Mouse (Mus musculus) heart, embryonic 16.5 days (tissue): ENCODE results near the gene Rab43. TPM values are rescaled to one million over a fixed set of nuclear protein-coding genes. Genes with fewer than 3 reads are reported as not detected.

Experiments used
- ATAC-seq: fragments of 200-750 bp; cut with Nextera tagmentation; replicated peaks from 2 replicates; pipeline ENCODE4 v1.8.0; 2017; ENCODE audit warnings: moderate number of reproducible peaks; ENCODE audit not compliant: insufficient read depth, low FRiP score; ENCODE audit errors: extremely low read depth
- H3K27ac ChIP-seq: fragments of 300-500 bp; sonication (generic); 2 replicates; pipeline ENCODE4 v1.5.1; 2014; ENCODE audit warnings: mild to moderate bottlenecking, low read length, control low read depth, moderate library complexity
- H3K27me3 ChIP-seq: fragments of 300-500 bp; sonication (generic); 2 replicates; pipeline ENCODE4 v1.6.1; 2014; ENCODE audit warnings: low read length, mixed read lengths; ENCODE audit not compliant: control insufficient read depth, insufficient read depth
- H3K36me3 ChIP-seq: fragments of 300-500 bp; sonication (generic); 2 replicates; pipeline ENCODE4 v1.6.1; 2014; ENCODE audit not compliant: control insufficient read depth, insufficient read depth
- H3K4me1 ChIP-seq: fragments of 300-500 bp; sonication (generic); 2 replicates; pipeline ENCODE4 v1.6.1; 2014; ENCODE audit warnings: low read length, mixed read lengths; ENCODE audit not compliant: control insufficient read depth, insufficient read depth
- H3K4me2 ChIP-seq: fragments of 300-500 bp; sonication (generic); 2 replicates; pipeline ENCODE4 v1.6.1; 2014; ENCODE audit warnings: low read depth, mild to moderate bottlenecking, control low read depth, low read length
- H3K4me3 ChIP-seq: fragments of 300-500 bp; sonication (generic); 2 replicates; pipeline ENCODE4 v1.5.1; 2014; ENCODE audit warnings: mild to moderate bottlenecking, control low read depth, low read length
- H3K9ac ChIP-seq: fragments of 300-500 bp; sonication (generic); 2 replicates; pipeline ENCODE4 v1.6.1; 2014; ENCODE audit warnings: low read length, control low read depth
- H3K9me3 ChIP-seq: fragments of 300-500 bp; sonication (generic); replicated peaks from 2 replicates; pipeline ENCODE4 v1.6.1; 2016; ENCODE audit warnings: low read length; ENCODE audit not compliant: control insufficient read depth
- WGBS: fragments of 180-500 bp; shearing (Covaris S2); extraction: QIAGEN DNeasy Blood & Tissue Kit; methylation state at CpG from one replicate; pipeline ENCODE4 v1.1.7; 2014; 5-methylcytosine and 5-hydroxymethylcytosine counted together
- polyA plus RNA-seq: library from polyadenylated mRNA; unstranded; fragments of >200 nt; fragmentation: Nextera tagmentation; extraction: Ambion mirVana; gene quantifications from 2 replicates; pipeline ENCODE4 v1.2.1, GENCODE M21; 2015

The Rab43 gene
- polyA plus RNA-seq, 1 experiment from 2014 or later: 10.1 TPM

DNA sequence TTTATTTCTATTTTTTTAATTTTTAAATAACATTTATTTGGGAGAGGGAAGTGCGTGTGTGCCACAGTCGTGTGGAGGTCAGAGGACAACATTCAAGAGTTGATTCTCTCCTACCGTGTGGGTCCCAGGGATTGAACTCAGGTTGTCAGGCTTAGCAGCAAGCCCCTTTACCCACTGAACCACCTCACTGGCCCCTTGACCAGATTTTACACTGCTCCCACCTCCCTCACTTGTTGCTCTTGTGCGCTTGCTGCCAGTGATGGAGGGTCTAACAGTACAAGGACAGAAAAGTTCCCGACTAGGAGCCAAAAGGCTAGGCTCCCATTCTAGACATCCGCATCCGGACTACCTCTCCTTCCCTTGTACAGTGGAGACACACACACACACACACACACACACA lies 6.5 kb downstream of the Rab43 start:
- no peak overlapping the region for H3K27ac ChIP-seq
- no peak for ATAC-seq
- H3K4me1 ChIP-seq: peaks cover 13% of the 10 kb centered on the region
- WGBS: 82% methylated on average over 7 of the region's 7 CpGs
- H3K4me2 ChIP-seq: no peak overlapping the region
- H3K9ac ChIP-seq: no peak overlapping the region
- no peaks in the 10 kb centered on the region for H3K27me3 ChIP-seq
- no peaks in the 10 kb centered on the region for H3K9me3 ChIP-seq
- peaks cover 5% of the 10 kb centered on the region; the same call in 1 of the 2 replicates for H3K36me3 ChIP-seq
- H3K4me3 ChIP-seq: no peak overlapping the region

DNA sequence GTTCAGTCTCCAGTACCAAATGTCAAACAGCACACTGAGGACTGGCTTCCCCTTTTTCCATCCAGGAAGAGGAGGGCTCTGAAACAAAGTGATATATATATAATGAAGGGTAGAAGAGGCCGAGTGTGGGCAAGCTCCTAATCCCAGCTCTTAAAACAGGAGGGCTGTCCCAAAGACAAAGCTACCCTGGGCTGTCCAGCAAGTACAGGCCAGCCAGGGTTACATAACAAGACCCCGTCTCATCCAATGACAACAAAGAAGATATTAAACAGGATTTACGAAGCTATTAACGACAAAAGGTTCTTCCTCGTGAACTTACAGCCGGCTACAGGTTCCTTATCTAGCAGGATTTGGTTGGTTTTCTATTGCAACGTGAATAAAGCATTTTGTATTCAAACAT lies 7.1 kb downstream of the Rab43 start:
- no peak for ATAC-seq
- 75% methylated on average over 7 of the region's 7 CpGs for WGBS
- H3K4me2 ChIP-seq: no peak overlapping the region

DNA sequence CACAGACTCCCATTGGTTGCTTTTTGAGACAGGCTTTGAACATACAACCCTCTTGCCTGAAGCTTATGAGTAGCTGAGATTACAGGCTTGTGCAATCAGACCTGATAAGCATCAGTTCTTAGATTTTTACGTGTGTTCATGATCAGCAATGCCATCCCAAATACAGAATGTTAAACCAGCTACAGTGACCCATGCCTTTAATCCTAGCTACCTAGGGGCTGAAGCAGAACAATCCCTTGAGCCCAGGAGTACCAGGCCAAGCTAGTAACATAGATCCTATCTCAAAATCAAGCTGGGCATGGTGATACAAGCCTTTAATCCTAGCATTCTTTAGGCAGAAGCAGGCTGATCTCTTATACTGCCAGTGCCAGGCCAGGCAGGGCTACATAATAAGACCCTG lies 7.9 kb downstream of the Rab43 start:
- H3K27me3 ChIP-seq: no peaks in the 10 kb centered on the region
- no peaks in the 10 kb centered on the region for H3K9me3 ChIP-seq
- H3K27ac ChIP-seq: no peak overlapping the region
- H3K4me3 ChIP-seq: no peak overlapping the region
- no peaks in the 10 kb centered on the region for H3K4me1 ChIP-seq
- WGBS: 76% methylated on average over 1 of the region's 1 CpGs
- no peak for ATAC-seq
- H3K4me2 ChIP-seq: no peak overlapping the region
- H3K9ac ChIP-seq: no peak overlapping the region
- H3K36me3 ChIP-seq: peaks cover 5% of the 10 kb centered on the region; the same call in 1 of the 2 replicates

More for the DNA sequence above, 7.1 kb downstream of the Rab43 start:
- Histone ChIP-seq H3K36me3 (peaks cover 5% of the 10 kb centered on the region; the same call in 1 of the 2 replicates), H3K4me1 (peaks cover 7% of the 10 kb centered on the region), H3K27me3 (no peaks in the 10 kb centered on the region), H3K9ac (no peak overlapping the region), H3K9me3 (no peaks in the 10 kb centered on the region), H3K4me3 (no peak overlapping the region), H3K27ac (no peak overlapping the region)

DNA sequence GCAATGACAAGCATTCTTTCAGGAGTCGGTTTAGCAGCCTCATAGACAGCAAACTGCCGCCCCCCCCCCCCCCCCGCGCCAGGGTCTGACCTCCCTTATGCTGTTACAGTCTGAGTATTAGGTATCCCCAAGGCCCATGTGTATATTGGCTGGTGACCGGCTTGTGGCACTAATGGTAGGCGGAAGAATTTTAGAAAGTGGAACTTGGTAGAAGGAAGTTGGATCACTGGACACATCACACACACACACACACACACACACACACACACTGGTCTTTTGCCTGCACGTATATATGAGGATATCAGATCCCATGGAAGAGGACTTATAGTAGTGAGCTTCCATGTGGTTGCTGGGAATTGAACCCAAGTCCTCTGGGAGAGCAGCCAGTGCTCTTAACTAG lies 9.5 kb downstream of the Rab43 start:
- H3K36me3 ChIP-seq: no peaks in the 10 kb centered on the region
- no peak overlapping the region for H3K4me2 ChIP-seq
- H3K4me3 ChIP-seq: no peak overlapping the region
- H3K9me3 ChIP-seq: no peaks in the 10 kb centered on the region
- no peak overlapping the region for H3K9ac ChIP-seq
- H3K27me3 ChIP-seq: no peaks in the 10 kb centered on the region
- H3K27ac ChIP-seq: no peak overlapping the region
- 75% methylated on average over 5 of the region's 7 CpGs for WGBS
- no peaks in the 10 kb centered on the region for H3K4me1 ChIP-seq
- ATAC-seq: no peak

DNA sequence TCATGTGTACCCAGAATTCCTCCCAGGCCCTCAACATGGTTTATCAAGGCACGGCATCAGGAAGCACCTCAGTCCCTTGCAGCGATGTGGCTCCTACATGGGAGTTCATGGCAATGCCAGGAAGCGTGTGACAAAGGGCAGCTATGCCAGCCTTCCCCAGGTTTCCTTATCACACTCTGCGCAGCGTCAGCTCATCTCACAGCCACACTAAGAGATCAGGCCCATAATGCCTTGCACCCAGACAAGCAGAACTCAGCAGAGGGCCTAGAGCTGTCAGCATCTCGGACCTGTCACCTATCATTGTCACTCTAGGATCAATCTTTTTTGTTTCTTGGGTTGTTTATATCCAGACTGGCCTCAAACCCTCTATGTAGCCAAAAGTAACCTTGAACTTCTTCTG lies 12.4 kb downstream of the Rab43 start:
- no peak for ATAC-seq
- no peak overlapping the region for H3K27ac ChIP-seq
- H3K27me3 ChIP-seq: no peaks in the 10 kb centered on the region
- no peaks in the 10 kb centered on the region for H3K36me3 ChIP-seq
- no peaks in the 10 kb centered on the region for H3K4me1 ChIP-seq
- H3K4me2 ChIP-seq: no peak overlapping the region
- no peak overlapping the region for H3K4me3 ChIP-seq
- H3K9ac ChIP-seq: no peak overlapping the region
- 65% methylated on average over 6 of the region's 6 CpGs for WGBS
- H3K9me3 ChIP-seq: no peaks in the 10 kb centered on the region

DNA sequence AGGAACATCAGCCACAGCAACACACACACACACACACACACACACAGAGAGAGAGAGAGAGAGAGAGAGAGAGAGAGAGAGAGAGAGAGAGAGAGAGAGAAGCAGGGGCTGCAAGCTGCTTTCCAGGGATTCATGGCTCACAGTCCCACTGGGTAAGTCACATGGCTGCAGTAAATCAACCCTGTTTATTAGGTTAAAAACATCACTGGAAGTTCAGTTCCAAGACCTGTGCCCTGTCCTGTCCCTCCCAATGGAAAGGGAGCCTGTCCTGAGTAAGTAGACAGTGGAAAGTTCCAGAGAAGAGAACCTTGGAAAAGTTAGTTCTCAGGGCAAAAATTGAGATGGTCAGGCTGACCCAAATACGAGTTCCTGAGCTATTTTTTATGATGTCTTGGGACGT lies 14.6 kb downstream of the Rab43 start:
- no peaks in the 10 kb centered on the region for H3K4me1 ChIP-seq
- WGBS: 37% methylated on average over 2 of the region's 2 CpGs
- H3K27me3 ChIP-seq: no peaks in the 10 kb centered on the region
- no peak overlapping the region for H3K4me2 ChIP-seq
- H3K36me3 ChIP-seq: peaks cover 6% of the 10 kb centered on the region; the same call in 1 of the 2 replicates
- no peak overlapping the region for H3K27ac ChIP-seq
- H3K4me3 ChIP-seq: no peak overlapping the region
- no peak overlapping the region for H3K9ac ChIP-seq
- H3K9me3 ChIP-seq: no peaks in the 10 kb centered on the region
- ATAC-seq: no peak

DNA sequence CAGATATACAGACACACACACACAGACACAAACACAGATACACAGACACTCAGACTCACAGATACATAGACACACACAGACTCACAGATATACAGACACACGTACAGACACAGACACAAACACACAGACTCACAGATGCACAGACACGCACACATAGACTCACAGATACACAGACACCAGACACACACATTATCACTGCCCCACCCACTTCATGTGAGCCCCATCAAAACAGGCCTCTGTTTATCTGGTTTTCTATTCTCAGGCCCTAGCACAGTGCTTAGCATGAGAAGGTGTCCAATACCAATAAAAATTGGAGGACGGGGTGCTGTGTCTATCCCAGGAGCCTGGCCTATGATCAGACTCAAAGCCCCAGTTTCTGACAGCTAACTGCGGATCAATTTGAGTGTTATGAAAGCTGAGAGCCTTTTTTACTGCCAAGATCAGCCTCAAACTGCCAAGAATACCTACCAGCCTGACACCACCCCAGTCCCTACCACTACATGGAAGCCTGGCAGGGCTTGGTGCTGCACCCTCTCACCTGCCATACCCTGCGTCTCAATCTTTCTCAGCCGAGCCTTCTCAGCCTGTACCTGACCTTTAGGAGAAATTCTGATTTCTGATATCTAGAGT lies 15.6 kb downstream of the Rab43 start:
- H3K9me3 ChIP-seq: no peaks in the 10 kb centered on the region
- no peak overlapping the region for H3K27ac ChIP-seq
- no peak overlapping the region for H3K9ac ChIP-seq
- H3K4me1 ChIP-seq: no peaks in the 10 kb centered on the region
- peaks cover 8% of the 10 kb centered on the region; the same call in 1 of the 2 replicates for H3K36me3 ChIP-seq
- H3K27me3 ChIP-seq: no peaks in the 10 kb centered on the region
- H3K4me2 ChIP-seq: no peak overlapping the region
- ATAC-seq: no peak
- no peak overlapping the region for H3K4me3 ChIP-seq
- WGBS: 88% methylated on average over 6 of the region's 6 CpGs

DNA sequence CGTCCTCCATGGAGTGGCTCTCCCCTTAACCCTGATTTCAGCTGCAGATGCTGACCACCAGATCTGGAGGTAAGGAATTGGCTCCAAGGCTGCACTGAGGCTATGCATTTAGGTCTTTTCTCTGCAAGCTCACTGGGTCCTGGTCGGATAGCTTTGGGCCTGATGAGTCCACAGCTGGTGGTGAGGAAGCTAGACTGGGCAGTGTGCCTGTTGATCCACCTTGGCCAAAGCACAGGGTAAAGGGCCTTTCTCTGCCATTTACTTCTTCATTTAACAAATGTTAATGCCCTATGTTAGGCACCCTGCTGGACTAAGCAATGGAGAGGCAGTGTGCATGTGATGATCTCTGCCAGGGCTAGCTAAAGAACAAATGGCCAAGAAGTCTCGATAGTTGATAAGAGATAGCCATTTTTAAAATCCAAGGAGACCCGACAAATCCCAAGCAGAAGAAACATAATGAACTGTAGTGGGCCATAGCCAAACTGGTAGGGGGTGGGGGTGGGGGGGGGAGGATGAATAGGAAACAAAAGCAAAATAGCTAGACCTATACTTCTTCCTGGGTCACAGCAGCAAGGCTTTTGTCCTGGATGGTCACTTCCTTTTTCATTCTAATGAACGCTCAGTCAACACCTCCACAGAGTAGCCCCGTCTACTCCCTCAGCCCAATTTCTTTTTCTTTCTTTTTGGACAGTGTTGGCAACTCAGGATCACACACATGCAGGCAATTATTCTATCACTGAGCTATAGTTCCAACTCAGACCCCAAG lies 16.4 kb downstream of the Rab43 start:
- Histone ChIP-seq H3K4me2 (no peak overlapping the region), H3K27me3 (no peaks in the 10 kb centered on the region), H3K4me3 (no peak overlapping the region), H3K9me3 (no peaks in the 10 kb centered on the region), H3K27ac (no peak overlapping the region), H3K9ac (no peak overlapping the region), H3K36me3 (peaks cover 8% of the 10 kb centered on the region; the same call in 1 of the 2 replicates), H3K4me1 (0 out of 2 replicates have a peak, but pooled peaks cover 3% of the 10 kb centered on the region)
- no peak for ATAC-seq
- 70% methylated on average over 6 of the region's 6 CpGs for WGBS

DNA sequence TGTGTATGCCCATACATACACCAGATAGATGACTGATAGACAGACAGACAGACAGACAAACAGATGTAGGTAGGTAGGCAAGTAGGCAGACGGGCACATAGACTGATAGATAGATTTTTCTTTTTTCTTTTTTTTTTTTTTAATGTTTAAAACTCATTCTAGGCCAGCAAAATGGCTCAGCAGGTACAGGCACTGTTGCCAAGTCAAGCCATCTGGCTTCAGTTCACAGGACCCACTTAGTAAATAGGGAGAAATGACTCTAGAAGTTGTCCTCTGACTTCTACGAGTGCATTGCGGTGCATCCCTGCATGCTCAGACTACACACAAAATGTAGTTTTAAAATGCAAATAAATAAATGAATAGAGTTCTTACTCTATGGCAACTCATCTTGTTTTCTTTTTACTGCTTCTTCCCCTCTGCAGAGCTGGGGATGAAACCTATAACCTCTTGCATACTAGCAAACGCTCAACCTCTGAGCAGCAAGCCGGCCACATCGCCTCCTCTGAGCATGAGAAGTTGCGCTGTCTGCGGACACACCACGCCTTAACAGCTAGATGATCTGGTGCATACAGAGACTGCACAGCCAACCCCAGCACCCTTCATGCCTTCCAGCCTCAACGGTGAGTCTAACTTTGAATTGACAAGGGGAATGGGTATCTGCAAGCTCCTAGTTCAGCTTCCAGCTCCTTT lies 18.0 kb downstream of the Rab43 start:
- no peak overlapping the region for H3K4me2 ChIP-seq
- no peaks in the 10 kb centered on the region for H3K9me3 ChIP-seq
- 88% methylated on average over 10 of the region's 10 CpGs for WGBS
- peaks cover 9% of the 10 kb centered on the region for H3K4me1 ChIP-seq
- H3K4me3 ChIP-seq: no peak overlapping the region
- no peaks in the 10 kb centered on the region for H3K27me3 ChIP-seq
- ATAC-seq: no peak
- no peak overlapping the region for H3K9ac ChIP-seq
- peaks cover 8% of the 10 kb centered on the region; the same call in 1 of the 2 replicates for H3K36me3 ChIP-seq
- H3K27ac ChIP-seq: no peak overlapping the region
